Mouse (Mus musculus): ENCODE results near the gene Ndufb11. TPM values are rescaled to one million over a fixed set of nuclear protein-coding genes. Genes with fewer than 3 reads are reported as not detected.

Gene Ndufb11
- 100 to 1,000 TPM; 142 to 160 TPM for total RNA-seq (2021)

DNA sequence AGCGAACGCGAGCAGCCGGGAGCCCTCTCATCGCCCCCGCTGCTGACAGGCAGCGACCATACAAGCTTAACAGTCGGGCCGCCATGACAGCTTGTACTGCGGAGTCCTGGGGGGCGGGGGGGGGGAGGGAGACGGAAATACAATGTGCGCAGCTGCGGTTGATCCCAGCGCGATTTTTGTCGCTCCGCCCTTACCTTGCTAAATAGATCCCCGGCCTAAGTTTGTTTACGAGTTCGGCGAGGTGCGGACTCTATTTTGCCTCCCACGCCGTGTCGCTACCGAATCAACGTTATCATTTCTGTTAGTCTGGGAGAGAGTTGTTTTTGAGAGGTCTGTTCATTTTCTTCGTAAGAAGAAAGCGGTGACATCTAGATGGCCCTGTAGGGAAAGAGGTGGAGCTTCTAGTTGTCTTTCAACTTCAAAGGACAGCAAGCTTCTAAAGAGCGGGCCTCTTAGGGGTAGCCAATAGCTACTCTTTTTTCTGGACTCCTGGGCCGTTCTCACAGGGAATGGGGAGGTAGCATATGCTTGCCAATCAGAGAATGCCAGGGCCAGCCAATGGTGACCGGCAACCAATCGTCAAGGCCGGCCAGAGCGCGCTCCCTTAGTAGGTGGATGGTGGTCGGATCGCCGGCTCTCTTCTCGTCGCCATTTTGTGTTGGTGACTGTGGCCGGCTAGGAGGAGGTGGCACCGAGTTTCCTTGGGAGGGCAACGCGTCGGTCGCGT, at the start of gene Ndufb11, which contains the start of gene Rbm10:
Gene Ndufb11, minus strand, starts transcription at position 444 of the 727 bp plus-strand sequence.
Gene Rbm10, plus strand, starts transcription at position 328 of the 727 bp plus-strand sequence.
- intact Hi-C loops (cut with DNase I) = no loop called here
- DNase-seq (ENCODE audit: low spot score in 2 of 2) = peak; percentile 82

DNA sequence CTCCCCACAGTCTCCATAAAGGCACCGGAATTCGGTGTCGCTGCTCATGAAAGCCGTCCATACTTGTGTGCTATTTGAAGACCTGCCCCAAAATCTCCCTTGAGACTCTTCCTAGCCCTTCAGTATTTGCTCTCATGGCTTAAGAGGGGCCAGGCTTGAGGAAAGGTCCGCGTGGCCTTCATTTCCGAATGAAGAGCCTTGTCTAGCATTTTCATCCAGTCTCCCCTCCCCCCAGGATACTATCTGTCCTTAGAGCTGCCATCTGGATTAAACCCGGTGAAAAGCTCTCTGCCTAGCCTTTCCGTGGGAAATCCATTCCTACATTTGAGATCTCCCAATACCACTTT, 46.0 kb upstream of the Ndufb11 start:
- intact Hi-C loops (cut with DNase I) = loop anchor here (5.0 to 10.0 kb wide), 2 partner anchors 109 to 281 kb away; no protein-coding TSS in a partner anchor
- peak in 1 of 2 experiments; percentile 11 for DNase-seq (ENCODE audit: low spot score in 2 of 2)

DNA sequence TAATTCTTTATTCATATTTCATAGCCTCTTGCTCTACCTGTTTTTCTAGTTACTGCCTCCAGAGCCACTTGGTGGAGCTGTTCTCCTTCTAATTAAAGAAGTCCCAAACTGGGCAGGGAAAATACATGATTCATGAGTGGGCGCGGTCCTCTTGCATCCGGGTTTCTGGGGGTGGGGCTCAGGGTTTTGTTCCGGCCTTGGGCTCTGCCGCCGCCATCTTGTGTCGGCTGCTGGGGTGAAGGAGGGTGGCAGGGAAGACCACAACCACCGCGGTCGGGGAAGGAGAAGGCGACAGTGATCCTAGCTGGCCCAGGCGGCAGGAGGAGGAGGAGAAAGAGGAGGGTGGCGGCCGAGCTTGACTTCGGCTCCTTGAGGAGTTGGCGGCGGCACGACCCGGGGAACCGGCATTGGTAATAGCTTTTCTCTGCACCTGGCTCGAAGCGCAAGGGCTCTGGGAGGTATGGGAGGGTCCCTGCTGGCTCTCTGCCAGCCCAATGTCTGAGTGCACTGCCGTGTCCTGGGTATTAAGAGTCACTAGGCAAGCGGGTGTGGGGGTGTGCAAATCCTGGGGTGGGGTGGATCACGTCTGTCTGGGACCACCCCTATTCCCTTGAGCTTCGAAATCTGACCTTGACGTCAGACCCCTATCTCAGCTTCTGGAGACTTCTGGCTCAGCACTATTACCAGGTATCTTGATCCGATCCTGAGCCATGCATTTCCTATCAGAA, 45.5 kb upstream of the Ndufb11 start:
- peak; percentile 67 to 77 for DNase-seq (ENCODE audit: low spot score in 2 of 2)
- intact Hi-C loops (cut with DNase I) = loop anchor here (5.0 to 10.0 kb wide), 2 partner anchors 109 to 282 kb away; no protein-coding TSS in a partner anchor

DNA sequence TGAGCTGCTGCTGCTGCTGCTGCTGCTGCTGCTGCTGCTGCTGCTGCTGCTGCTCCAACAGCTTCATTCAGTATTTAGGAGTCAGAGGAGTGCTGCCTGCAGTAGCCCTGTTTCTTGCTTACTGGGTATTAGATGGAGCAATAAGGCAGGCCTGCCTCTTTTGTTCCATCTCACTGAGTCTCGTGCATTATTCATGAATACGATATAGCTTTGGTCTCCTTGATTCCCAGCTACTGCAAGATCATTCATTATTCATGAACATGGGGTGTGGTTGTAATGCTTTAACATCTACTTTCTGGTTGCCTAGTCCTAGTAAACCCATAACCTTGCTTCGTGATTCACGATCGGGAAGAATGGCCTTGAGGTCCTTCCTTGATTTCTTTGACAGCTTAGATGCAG, 44.9 kb upstream of the Ndufb11 start:
- DNase-seq (ENCODE audit: low spot score in 2 of 2) = no peak
- intact Hi-C loops (cut with DNase I) = loop anchor here (5.0 to 10.0 kb wide), 2 partner anchors 110 to 282 kb away; no protein-coding TSS in a partner anchor

GRCm38 (mm10) chrX:20658891-20659406, 41.5 kb upstream of the Ndufb11 start:
- DNase-seq (ENCODE audit: low spot score in 2 of 2) = no peak
- intact Hi-C loops (cut with DNase I) = no loop called here

- intact Hi-C loops (cut with DNase I) = no loop called here
- peak; percentile 74 to 81 for DNase-seq (ENCODE audit: low spot score in 2 of 2)
Observed at GRCm38 (mm10) chrX:20658026-20658652, 40.7 kb upstream of the Ndufb11 start, which contains the start of gene Uba1. Gene Uba1, plus strand, starts transcription at chrX:20658326.

DNA sequence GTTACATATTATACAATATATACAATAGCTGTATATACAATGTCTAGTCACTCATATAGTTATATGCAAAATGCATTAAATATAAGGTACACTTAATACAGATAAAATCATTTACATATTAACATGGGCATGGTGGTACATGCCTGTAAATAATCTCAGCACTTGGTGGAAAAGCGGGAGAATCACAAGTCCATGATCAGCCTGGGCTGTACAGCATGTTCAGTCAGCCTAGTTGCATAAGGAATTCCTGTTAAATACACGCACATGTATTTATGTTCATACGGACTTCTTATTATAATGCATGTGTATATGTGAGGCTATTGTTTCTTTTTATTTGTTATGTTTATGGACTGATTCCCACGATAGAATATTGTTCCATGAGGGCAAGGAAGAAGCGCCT, 40.2 kb upstream of the Ndufb11 start:
- no peak for DNase-seq (ENCODE audit: low spot score in 2 of 2)
- intact Hi-C loops (cut with DNase I) = no loop called here

DNA sequence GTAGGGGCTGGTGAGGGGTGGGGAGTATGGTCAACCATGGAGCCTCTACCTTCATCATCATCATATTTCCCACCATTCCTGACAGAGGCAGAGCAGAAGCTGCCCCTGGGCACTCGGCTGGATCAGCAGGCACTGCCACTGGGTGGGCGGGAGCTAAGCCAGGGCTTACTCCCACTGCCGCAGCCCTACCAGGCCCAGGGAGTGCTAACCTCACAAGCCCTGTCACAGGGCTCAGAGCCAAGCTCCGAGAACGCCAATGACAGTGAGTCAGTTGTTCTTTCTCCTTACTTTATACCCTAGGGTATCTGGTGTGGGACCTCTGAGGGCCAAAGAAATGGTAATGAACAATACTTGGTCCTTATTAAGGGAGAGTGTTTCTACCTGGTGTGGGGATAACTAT, 27.4 kb upstream of the Ndufb11 start:
- intact Hi-C loops (cut with DNase I) = no loop called here

DNA sequence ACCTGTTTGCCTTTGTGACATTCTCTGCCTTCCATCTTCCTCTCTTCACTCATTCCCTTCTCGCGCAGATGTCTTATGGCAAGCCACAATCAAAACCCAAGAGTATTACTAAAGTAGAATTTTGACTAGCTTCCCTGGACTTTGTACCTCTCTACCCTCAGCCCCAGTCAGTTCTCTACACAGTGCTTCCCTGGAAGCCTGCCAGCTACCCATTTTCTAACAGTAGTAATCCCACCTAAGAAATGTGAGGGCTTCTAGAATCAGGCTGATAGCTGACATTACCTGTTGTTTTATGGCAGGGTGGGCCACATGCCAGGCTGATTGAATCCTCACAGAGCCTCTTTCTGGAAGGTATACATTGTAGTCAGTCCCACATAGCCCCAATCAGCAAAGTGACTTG, 20.7 kb upstream of the Ndufb11 start:
- intact Hi-C loops (cut with DNase I) = no loop called here

More for the DNA sequence above, 27.4 kb upstream of the Ndufb11 start:
- no peak for DNase-seq (ENCODE audit: low spot score in 2 of 2)

DNA sequence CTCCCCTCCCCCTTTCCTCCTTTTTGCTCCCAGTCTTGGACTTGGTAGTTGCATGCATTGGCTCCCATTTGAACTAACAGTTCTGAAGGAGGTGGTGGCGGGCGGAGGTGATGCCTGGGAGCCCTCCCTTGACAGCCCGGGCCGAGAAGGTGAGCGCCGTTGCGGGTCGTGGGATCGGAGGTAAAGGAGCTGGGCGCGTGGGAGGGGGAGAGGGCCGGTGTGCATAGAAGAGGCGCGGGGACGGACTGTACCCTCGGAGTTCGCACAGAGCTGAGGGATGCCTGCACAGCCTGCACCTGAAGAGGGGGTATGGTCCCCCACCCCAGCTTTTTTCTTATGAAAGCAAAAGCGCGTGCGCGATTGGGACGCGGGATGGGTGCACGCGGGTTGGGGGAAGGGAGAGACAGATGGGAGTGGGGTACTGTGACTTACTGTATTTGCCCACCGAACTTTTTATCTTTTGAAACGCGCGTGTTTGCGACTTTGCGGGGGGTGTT, 532 bp upstream of the Ndufb11 start:
- intact Hi-C loops (cut with DNase I) = no loop called here
- DNase-seq (ENCODE audit: low spot score in 2 of 2) = no peak

More for the DNA sequence above, 20.7 kb upstream of the Ndufb11 start:
- no peak for DNase-seq (ENCODE audit: low spot score in 2 of 2)

DNA sequence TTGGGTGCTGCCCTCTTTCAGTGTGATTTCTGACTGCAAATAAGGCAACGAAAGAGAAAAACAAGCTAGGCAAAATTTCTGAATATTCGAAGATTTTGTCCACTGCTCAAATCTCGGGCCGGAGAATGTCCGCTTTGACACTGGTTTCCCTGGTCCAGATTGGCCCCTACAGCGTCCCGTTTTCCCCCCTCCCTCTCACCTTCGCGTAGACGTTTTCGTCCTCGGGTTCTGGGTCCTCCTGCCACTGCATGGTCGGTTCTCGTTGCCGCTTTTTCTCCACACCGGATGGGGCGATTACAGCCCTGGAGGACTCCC, 601 bp downstream of the Ndufb11 start:
- no peak for DNase-seq (ENCODE audit: low spot score in 2 of 2)
- intact Hi-C loops (cut with DNase I) = no loop called here

GRCm38 (mm10) chrX:20608500-20608899, 8.9 kb downstream of the Ndufb11 start:
- no peak for DNase-seq (ENCODE audit: low spot score in 2 of 2)

DNA sequence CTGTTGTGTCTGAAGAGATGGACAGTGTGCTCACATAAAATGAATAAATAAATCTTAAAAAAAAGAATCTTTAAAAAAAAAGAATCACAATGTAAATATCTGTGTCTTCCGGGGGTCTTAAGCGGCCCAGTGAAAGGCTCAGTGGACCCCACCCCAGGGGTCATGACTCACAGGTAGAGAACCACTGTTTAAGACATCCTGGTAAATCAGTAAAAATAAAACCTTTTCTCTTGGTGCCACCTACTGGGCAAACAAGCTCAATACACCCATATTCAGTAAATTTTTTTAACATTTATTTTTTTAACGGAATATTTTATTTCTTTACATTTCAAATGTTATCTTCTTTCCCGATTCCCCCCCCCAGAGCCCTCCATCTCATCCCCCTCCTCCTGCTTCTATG, 29.5 kb downstream of the Ndufb11 start:
- no peak for DNase-seq (ENCODE audit: low spot score in 2 of 2)
- intact Hi-C loops (cut with DNase I) = no loop called here

More at GRCm38 (mm10) chrX:20608500-20608899, 8.9 kb downstream of the Ndufb11 start:
- intact Hi-C loops (cut with DNase I) = no loop called here

DNA sequence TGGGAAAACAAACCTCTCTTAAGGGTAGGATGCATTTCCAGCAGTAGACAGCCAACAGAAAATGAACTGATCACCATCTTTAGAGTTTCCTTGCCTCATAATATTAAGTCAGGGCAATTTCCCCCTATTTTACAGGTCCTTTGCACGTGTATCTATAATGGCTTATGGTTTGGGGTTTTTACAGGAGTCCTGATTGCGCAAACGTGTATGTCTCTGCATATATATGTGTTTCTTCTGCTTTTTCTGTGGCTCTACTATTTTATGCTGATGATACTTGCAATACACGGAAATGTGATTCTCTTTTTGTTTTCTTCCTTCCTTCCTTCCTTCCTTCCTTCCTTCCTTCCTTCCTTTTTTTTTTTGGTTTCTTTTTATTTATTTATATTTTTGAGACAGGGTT, 43.5 kb downstream of the Ndufb11 start:
- intact Hi-C loops (cut with DNase I) = no loop called here
- DNase-seq (ENCODE audit: low spot score in 2 of 2) = no peak

DNA sequence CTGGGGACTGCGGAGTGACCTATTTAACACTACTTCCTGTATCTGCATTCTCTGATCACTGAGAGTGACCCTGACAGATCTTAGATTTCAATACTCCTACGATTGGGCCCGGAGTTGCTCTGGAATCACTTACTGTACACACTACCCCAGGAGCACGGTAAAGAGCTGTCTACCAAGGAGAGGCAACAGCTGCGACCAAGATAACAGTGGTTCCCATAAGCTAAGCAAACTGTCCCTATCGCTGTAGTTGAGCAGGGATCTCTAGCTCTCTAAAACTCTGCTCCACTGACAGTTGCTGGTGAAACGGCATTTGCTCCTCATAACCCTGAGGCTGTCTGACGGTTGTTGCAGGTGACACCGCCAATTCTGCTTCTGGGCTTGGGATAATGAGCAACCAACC, 44.7 kb downstream of the Ndufb11 start:
- no peak for DNase-seq (ENCODE audit: low spot score in 2 of 2)
- intact Hi-C loops (cut with DNase I) = no loop called here

- intact Hi-C loops (cut with DNase I) = no loop called here
Observed at GRCm38 (mm10) chrX:20571024-20571423, 46.4 kb downstream of the Ndufb11 start.

More at GRCm38 (mm10) chrX:20571024-20571423, 46.4 kb downstream of the Ndufb11 start:
- no peak for DNase-seq (ENCODE audit: low spot score in 2 of 2)

All from left cerebral cortex, postnatal 36 days (tissue).